Mouse (Mus musculus) olfactory bulb, adult 2 months (tissue): ENCODE results near the gene Cask. TPM values are rescaled to one million over a fixed set of nuclear protein-coding genes. Genes with fewer than 3 reads are reported as not detected.

Experiments used
- H3K27ac ChIP-seq: fragments of 200-500 bp; 2 replicates; pipeline ENCODE4 v1.5.1; 2012; ENCODE audit warnings: low read depth, low read length; ENCODE audit not compliant: insufficient read depth
- H3K4me1 ChIP-seq: fragments of 200-500 bp; 2 replicates; pipeline ENCODE4 v1.6.1; 2012; ENCODE audit warnings: low read length; ENCODE audit not compliant: control insufficient read depth, insufficient read depth
- H3K4me3 ChIP-seq: fragments of 200-500 bp; 2 replicates; pipeline ENCODE4 v1.5.1; 2012; ENCODE audit warnings: mild to moderate bottlenecking, low read depth, low read length, moderate library complexity; ENCODE audit not compliant: insufficient read depth
- CTCF ChIP-seq: fragments of 200-500 bp; IDR thresholded peaks from 2 replicates; pipeline ENCODE4 v1.5.1; 2012; ENCODE audit warnings: low read depth, mild to moderate bottlenecking, low read length, moderate library complexity; ENCODE audit not compliant: insufficient read depth
- POLR2A ChIP-seq: fragments of 200-500 bp; IDR thresholded peaks from 2 replicates; pipeline ENCODE4 v1.6.1; 2012; ENCODE audit warnings: mild to moderate bottlenecking, low read depth, low read length, moderate library complexity; ENCODE audit not compliant: insufficient read depth
- WGBS: fragments of 180-500 bp; shearing (Covaris S2); methylation state at CpG from one replicate; pipeline ENCODE4 v1.1.7; 2018; 5-methylcytosine and 5-hydroxymethylcytosine counted together
- polyA plus RNA-seq: library from polyadenylated mRNA; stranded (reverse); fragments of >200 nt; gene quantifications from 2 replicates; pipeline ENCODE4 v1.2.4, GENCODE M21; 2012; ENCODE audit warnings: low replicate concordance; ENCODE audit not compliant: missing spikeins, insufficient read depth, insufficient read length

Cask gene
- polyA plus RNA-seq, 1 experiment = not detected

DNA sequence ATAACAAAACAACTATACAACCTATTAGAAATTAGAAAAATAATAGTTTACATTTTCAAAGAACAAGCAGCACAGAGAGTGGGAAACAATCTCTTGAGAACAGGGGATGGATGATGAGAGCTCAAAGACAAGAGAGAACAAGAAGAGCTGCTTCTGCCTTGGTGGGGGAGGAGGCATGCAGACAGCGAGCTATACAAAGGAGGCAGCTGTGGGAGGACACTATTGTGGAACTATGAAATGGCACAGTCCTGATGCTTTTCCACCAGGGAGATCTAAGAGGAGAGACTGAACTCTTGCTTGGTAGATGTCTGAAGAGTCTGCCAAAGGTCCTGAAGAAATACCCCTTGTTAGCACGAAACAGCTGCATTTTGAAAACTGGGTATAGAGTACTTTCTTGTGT, 162.8 kb downstream of the Cask start:
- Histone ChIP-seq H3K27ac (no peak overlapping the region), H3K4me1 (no peaks in the 10 kb centered on the region), H3K4me3 (no peak overlapping the region)
- 40% methylated on average over 2 of the region's 2 CpGs for WGBS
- TF ChIP-seq CTCF = no peak
- TF ChIP-seq POLR2A = no peak

DNA sequence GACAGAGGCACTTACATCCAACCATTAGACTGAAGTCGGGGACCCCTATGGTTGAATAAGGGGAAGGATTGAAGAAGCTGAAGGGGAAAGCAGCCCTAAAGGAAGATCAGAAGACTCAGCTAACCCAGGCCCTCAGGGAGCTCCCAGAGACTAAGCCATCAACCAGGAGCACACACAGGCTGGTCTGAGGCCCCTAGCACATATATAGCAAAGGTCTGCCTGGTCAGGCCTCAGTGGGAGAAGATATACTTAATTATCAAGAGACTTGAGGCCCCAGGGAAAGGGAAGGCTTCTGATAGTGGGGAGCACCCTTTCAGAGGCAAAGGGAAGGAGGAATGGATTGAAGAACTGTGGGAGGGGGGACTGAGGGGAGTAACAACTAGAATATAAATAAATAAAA, 164.6 kb downstream of the Cask start:
- 95% methylated on average over 1 of the region's 1 CpGs for WGBS
- TF ChIP-seq POLR2A = no peak
- TF ChIP-seq CTCF = no peak
- Histone ChIP-seq H3K4me1 (no peaks in the 10 kb centered on the region), H3K27ac (no peak overlapping the region), H3K4me3 (no peak overlapping the region)

DNA sequence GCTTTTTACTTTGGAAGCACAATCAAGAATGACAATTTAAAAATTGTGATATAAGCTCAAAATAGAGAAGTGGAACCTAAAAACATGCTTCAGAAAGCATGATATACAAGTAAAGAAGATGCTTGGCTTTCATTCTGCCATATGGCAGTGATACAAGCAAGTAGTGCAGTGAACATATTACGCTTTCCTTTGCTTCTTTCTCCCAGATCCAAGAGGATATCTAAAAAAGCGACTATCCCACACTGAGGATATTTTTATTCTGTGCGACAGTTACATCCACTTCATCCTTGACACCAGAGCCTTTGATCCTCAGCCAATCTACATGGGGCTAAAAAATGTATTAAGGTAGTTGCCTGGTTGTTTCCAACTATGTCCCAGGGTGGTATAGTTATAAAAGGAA, 169.4 kb downstream of the Cask start:
- Histone ChIP-seq H3K4me1 (no peaks in the 10 kb centered on the region), H3K27ac (no peak overlapping the region), H3K4me3 (no peak overlapping the region)
- WGBS = 81% methylated on average over 3 of the region's 3 CpGs
- no peak for TF ChIP-seq POLR2A
- TF ChIP-seq CTCF = no peak

DNA sequence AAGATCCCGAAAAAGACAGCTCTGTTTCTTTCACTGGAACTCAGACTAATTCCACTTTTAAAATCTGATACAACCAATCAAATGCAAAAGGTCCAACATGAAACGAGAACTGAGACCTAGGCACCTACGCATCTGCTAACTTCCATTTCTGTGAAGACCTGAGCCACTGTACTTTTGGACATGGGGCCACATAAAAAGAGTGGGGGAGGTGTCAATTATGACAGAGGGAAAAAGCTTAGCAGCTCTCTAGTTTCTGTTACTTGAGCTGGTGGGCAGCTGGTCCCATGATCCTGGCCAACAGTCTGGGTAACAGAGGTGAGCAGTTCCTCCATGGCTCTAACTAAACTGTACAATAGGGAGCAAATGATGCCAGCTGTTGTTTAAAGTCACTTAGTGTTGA, 178.2 kb downstream of the Cask start:
- Histone ChIP-seq H3K4me3 (no peak overlapping the region), H3K27ac (no peak overlapping the region), H3K4me1 (no peaks in the 10 kb centered on the region)
- no peak for TF ChIP-seq CTCF
- 92% methylated on average over 3 of the region's 3 CpGs for WGBS

DNA sequence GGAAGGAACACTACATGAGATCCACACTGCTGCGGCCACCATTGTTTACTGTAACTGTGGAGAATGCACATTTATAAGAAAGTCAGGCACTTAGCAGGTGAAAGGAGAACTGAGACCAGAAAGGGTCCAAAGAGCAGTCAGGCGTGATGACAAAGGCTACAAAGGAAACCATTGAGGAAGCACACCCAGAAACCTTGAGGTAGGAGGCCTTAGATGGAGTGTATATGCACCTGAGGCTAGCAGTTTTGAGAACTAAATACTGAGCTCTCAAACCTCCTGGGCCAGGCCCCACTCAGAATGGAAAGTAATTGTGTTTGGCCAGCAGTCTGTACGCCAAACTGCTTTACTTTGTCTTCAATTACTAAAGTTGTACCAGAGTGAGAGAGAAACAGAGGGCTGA, 180.8 kb downstream of the Cask start:
- 75% methylated on average over 3 of the region's 3 CpGs for WGBS
- Histone ChIP-seq H3K4me1 (no peaks in the 10 kb centered on the region), H3K27ac (no peak overlapping the region), H3K4me3 (no peak overlapping the region)
- TF ChIP-seq POLR2A = no peak
- TF ChIP-seq CTCF = no peak

DNA sequence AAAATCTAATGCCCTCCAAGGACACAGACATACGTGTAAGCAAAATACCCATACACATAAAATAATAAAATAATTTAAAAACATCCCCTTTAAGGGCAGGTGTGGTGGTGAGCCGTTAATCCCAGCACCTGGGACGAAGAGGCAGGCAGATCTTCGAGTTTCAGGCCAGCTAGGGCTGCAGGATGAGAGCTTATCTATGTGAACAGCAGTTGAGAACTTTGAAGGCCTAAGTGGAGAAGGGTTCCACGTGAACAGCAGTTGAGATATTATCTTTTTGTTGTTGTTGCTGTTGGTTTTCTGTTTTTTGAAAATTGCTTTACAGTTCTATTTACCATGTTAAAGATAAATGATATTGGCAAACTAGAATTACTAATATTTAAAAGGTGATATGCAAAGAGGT, 182.3 kb downstream of the Cask start:
- 96% methylated on average over 5 of the region's 5 CpGs for WGBS
- TF ChIP-seq POLR2A (no peak), CTCF (no peak)
- H3K4me3 ChIP-seq = no peak overlapping the region
- H3K27ac ChIP-seq = no peak overlapping the region
- H3K4me1 ChIP-seq = no peaks in the 10 kb centered on the region

DNA sequence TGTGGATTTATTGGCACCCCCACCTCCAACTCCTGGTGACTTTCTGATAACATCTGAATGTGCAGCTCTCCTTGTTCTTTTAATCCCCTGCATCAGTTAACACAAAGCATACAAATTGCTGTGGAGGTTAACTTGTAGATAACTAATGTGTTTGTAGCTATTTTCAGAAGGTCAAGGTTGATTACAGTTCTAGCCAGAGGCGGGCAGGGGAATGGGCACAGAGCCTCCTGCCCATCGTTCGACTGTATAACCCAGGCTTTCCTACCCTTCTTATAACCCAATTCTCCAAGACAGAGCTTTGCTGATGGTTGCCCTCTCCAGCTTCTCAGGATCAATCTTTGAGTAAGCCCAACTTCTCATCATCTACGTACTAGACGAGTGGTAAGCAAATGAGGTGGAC, 190.1 kb downstream of the Cask start, which contains the start of gene Gpr82:
Gene Gpr82 (plus strand): TSS at position 301 of the 400 bp plus-strand sequence.
- no peak within 1 kb of the TSS for H3K4me3 ChIP-seq
- no peaks in the 10 kb centered on the region for H3K4me1 ChIP-seq
- 94% methylated on average over 5 of the region's 5 CpGs for WGBS
- TF ChIP-seq POLR2A (no peak), CTCF (no peak)
- H3K27ac ChIP-seq = no peak within 1 kb of the TSS

DNA sequence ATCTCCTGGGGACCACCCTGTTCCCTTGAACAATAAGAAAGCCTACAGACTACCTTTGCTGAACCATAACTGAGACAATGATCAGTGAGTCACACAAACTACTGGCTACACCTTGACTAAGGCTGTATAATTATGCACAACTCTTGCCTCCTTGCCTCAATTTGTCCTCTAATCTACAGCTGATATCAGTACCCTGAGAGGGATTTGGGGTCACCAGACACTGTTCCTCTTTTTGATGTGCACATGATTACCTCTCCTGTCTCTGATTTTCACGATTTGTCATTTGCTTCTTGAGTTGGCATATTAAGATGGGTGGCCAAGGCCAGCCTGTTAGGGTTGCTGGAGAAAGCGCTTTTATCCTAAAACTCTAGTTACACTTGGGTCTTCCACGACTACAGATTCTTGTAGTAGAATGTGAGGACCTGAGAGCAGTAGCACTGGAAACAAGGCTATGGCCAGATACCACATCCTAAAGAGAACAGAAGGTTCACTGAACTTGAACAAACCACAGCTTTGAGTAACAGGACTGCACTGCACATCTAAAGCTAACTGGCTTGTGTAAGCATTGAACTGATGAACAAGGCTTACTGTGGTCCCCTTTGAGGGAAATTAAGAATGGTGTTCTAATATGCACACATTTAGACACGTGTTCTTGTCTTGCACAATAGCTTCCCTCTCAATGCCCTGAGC, 191.8 kb downstream of the Cask start:
- 64% methylated on average over 4 of the region's 4 CpGs for WGBS
- no peak for TF ChIP-seq CTCF
- Histone ChIP-seq H3K27ac (no peak overlapping the region), H3K4me1 (no peaks in the 10 kb centered on the region), H3K4me3 (no peak overlapping the region)

DNA sequence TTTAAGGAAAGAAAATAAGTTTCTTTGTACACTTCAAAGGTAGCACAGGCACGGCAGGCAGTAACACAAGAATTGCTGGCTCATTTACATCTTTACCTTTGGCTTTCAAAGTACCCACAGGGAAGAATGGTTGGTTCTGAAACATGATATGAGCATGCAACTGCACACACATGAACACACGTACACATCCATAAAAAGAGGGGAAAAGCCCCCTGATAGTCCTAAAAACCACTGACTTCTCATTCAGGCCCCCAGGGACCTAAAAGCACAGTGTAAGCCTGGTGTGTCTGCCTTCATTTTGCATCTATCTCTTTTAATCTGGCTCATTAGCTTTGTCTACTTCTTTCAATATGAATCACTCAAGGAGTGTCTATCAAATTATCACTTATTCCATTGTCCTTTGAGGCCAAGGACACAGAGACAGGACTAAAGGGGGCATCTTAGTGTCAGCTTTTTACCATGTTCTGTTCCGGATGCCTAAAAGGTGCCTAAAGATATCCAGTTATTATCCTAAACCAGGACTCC, 192.5 kb downstream of the Cask start:
- 74% methylated on average over 3 of the region's 3 CpGs for WGBS
- no peak overlapping the region for H3K27ac ChIP-seq
- H3K4me3 ChIP-seq = no peak overlapping the region
- TF ChIP-seq CTCF = no peak
- TF ChIP-seq POLR2A = no peak
- no peaks in the 10 kb centered on the region for H3K4me1 ChIP-seq

DNA sequence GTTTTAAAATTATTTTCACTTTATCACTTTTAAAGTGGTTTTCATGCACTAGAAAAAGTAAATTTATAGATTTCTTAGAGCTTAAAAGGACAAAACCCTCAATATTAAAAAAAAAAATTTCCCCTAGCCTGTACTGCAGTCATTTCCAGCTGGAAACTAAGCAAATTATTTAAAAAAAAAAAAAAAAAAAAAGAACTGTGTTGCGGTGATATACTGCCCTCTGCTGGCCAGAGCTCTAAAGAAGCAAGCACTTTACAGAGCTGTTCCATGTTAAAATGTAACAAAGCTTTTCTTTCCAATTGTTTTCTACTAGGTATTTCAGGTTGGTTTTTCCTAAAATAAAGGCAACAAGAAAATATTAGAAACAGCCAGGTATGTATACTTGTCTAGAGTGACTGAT, 194.4 kb downstream of the Cask start:
- 8% methylated on average over 1 of the region's 1 CpGs for WGBS
- no peaks in the 10 kb centered on the region for H3K4me1 ChIP-seq
- no peak overlapping the region for H3K27ac ChIP-seq
- TF ChIP-seq CTCF = no peak
- TF ChIP-seq POLR2A = no peak
- H3K4me3 ChIP-seq = no peak overlapping the region

DNA sequence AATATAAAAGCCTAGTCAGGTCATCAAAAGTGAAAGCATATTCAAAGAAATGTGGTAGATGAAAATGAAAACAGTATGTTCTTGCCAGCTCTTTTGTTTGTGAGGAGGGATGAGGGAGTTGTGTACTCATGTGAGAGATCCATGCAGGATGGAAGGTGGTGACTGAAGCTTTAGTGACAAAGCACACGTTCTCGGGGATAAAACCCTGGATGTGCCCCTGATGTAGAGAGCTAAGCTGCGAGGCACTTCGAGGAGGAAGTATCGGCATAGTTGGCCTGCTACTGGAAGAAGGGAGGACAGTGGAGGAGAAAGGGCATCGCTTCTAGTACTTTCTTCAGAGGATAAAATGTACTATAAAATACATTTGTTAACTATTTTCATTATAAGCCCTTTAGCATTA, 195.3 kb downstream of the Cask start:
- no peaks in the 10 kb centered on the region for H3K4me1 ChIP-seq
- H3K4me3 ChIP-seq = no peak overlapping the region
- no peak for TF ChIP-seq POLR2A
- TF ChIP-seq CTCF = no peak
- no peak overlapping the region for H3K27ac ChIP-seq
- WGBS = 65% methylated on average over 6 of the region's 6 CpGs
